Mouse (Mus musculus): ENCODE data around the gene Ip6k2.

GRCm38 (mm10) chr9:108809723-108810122 is 26.1 kb downstream of the Ip6k2 start:
- TF ChIP-seq POLR2A (IDR thresholded peaks at IDR 0.05; ENCODE audit: control insufficient read depth in 1 of 2, insufficient read depth in 1 of 2, low read depth in 1 of 2, low read length in 2 of 2, poor library complexity in 1 of 2): no peak
- no peak for TF ChIP-seq E2F4 (IDR thresholded peaks at IDR 0.05; ENCODE audit: borderline replicate concordance, low read depth, low read length)
- TF ChIP-seq CTCF (IDR thresholded peaks at IDR 0.05 in 2 of 3, conservative IDR thresholded peaks at IDR 0.05 in 1 of 3; ENCODE audit: control insufficient read depth in 1 of 3, insufficient read depth in 1 of 3, low read depth in 2 of 3, low read length in 3 of 3, poor library complexity in 1 of 3, severe bottlenecking in 1 of 3): no peak
- no peak for TF ChIP-seq USF2 (IDR thresholded peaks at IDR 0.05; ENCODE audit: borderline replicate concordance in 1 of 2, insufficient read depth in 1 of 2, low read depth in 1 of 2, low read length in 2 of 2)
- TF ChIP-seq TCF12 (IDR thresholded peaks at IDR 0.05; ENCODE audit: low read depth, low read length): no peak
- no peak for TF ChIP-seq MYC (IDR thresholded peaks at IDR 0.05; ENCODE audit: low read depth, low read length)
